Mouse (Mus musculus) lung, adult 2 months (tissue): ENCODE data around the gene Hist2h2be. TPM values are rescaled to one million over a fixed set of nuclear protein-coding genes. Genes with fewer than 3 reads are reported as not detected.
"Not testable (repeated sequence)": the region's sequence is repeated elsewhere in the genome, so short reads cannot be mapped to it uniquely, and the experiment has no call there.

Experiments
- DNase-seq: peaks from one replicate; pipeline ENCODE4 v3.0.0; 2022
- H3K4me1 ChIP-seq: fragments of 200-500 bp; 2 replicates; pipeline ENCODE4 v1.6.1; 2011; ENCODE audit warnings: low read length; ENCODE audit not compliant: control insufficient read depth, insufficient read depth
- H3K4me3 ChIP-seq: fragments of 200-500 bp; replicated peaks from 2 replicates; pipeline ENCODE3; 2011; ENCODE audit warnings: low read depth, mild to moderate bottlenecking, control low read depth, low read length; ENCODE audit errors: extremely low read depth
- CTCF ChIP-seq: fragments of 200-500 bp; IDR thresholded peaks from 2 replicates; pipeline ENCODE4 v1.5.1; 2011; ENCODE audit warnings: mild to moderate bottlenecking, low read length, control low read depth; ENCODE audit not compliant: insufficient read depth
- POLR2A ChIP-seq: fragments of 200-500 bp; IDR thresholded peaks from 2 replicates; pipeline ENCODE4 v1.6.1; 2011; ENCODE audit warnings: low read depth, mild to moderate bottlenecking, control low read depth, low read length, borderline replicate concordance; ENCODE audit errors: extremely low read depth
- WGBS: fragments of 180-500 bp; shearing (Covaris S2); methylation state at CpG from one replicate; pipeline ENCODE4 v1.1.7; 2018; 5-methylcytosine and 5-hydroxymethylcytosine counted together
- polyA plus RNA-seq: library from polyadenylated mRNA; depleted of rRNA; stranded (reverse); fragments of >200 nt; gene quantifications from 2 replicates; pipeline ENCODE4 v1.2.3, GENCODE M21; 2012

The Hist2h2be gene
- polyA plus RNA-seq, 1 experiment: 6.2 TPM

DNA sequence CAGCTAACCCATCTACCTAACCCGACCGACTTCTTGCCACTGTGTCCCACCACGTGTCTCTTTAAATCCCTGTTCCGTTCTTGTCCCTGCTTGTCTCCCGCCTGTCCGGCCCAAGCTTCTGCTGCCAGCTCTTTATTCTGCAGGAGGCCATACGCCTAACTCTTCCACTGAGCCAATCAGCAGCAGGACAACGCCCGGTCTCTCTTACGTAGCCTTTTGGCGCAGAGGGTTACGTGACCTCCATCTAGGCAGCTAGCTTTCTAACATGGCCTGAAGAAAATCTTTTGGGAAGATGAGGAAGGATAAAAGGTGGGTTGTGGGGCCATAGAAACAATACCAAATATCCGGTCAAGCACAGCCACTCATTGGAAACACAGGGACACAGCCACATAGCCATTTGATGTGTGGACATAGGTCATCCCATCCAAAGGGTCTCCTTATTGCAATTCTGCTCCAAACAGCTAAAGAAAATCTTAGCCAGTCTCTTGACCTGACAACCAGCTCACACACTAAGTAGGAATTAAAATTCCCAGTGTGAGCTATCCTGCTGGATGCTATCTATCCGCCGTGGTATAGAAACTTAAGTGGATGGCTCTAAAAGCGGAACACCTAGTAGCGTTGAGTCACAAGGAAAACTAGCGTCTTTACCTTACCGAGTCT, 41.4 kb downstream of the Hist2h2be start:
- WGBS: under 1% methylated on average over 19 of the region's 19 CpGs
- DNase-seq: peak; percentile 75
- Histone ChIP-seq H3K4me3 (peak overlapping the region; percentile 99), H3K4me1 (peaks cover 12% of the 10 kb centered on the region)
- TF ChIP-seq CTCF (no peak), POLR2A (peak; percentile 86; the same call in 1 of the 2 replicates)

DNA sequence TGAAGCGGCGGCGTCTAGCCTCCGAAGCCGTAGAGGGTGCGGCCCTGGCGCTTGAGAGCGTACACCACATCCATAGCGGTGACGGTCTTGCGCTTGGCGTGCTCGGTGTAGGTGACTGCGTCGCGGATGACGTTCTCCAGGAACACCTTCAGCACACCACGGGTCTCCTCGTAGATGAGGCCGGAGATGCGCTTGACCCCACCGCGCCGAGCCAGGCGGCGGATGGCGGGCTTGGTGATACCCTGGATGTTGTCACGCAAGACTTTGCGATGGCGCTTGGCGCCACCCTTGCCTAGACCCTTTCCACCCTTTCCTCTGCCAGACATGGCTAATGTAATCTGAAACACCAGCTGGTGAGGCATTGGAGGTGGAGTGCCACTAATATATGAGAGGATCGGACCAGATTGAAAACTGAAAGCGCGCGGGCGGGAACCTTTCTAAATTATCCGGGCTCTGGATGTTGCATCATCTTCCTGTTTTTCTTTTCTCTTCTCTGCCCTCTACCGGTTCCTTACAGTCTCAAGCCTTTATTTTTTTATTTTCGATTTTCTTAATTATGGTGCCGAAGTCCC, 42.1 kb downstream of the Hist2h2be start, which contains the start of gene Hist2h4:
TSS of gene Hist2h4 (minus strand) at position 333 of the 572 bp plus-strand sequence.
- TF ChIP-seq POLR2A: peak; percentile 100
- 0 out of 2 replicates have a peak, but pooled peaks have one; percentile 5 for TF ChIP-seq CTCF
- Histone ChIP-seq H3K4me3 (peak within 1 kb of the TSS; percentile 99), H3K4me1 (peaks cover 15% of the 10 kb centered on the region)
- WGBS: under 1% methylated on average over 40 of the region's 40 CpGs
- peak; percentile 95 for DNase-seq

DNA sequence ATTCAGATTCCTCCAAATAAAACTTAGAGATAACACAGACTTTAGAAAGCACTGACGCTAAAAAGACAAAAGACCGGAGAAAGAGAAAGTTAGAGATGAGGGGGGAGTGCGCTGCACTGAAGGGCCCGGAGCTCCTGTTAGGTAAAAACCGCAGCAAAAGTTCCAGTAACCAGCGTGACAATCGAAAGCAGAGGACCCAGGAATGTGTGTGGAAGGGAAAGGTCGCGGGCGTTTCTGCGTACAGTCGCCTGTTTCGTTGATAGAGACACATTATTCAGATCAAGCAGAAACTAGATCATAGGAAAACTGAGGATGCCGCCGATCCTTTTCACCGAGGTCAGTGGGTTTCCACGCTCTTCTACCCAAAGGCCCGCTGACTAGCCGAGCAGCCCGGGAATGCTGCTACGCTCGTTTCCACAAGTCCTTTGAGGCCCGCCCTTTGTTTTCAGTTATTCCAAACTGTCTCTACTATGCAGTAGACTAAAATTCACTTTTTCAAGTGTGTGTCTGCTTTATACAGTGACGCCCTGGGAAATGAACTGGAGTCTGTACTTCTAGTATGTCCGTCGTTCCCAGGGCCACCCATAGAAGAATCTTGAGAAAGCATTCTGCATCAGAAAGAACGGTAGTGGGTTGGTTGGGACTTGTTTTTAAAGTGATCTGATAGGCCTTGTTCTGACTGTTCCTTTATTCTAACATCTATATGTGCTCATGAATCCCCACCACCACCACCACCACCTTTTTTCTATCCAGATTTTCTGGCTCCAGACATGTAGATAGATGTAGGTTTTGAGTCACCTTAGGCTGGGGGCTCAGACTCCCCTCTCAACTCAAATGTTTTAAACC, 42.9 kb downstream of the Hist2h2be start:
- 1% methylated on average over 27 of the region's 27 CpGs for WGBS
- DNase-seq: peak; percentile 65
- Histone ChIP-seq H3K4me1 (peaks cover 17% of the 10 kb centered on the region), H3K4me3 (peak overlapping the region; percentile 46)
- TF ChIP-seq CTCF: no peak
- TF ChIP-seq POLR2A: peak; percentile 49; the same call in 1 of the 2 replicates

DNA sequence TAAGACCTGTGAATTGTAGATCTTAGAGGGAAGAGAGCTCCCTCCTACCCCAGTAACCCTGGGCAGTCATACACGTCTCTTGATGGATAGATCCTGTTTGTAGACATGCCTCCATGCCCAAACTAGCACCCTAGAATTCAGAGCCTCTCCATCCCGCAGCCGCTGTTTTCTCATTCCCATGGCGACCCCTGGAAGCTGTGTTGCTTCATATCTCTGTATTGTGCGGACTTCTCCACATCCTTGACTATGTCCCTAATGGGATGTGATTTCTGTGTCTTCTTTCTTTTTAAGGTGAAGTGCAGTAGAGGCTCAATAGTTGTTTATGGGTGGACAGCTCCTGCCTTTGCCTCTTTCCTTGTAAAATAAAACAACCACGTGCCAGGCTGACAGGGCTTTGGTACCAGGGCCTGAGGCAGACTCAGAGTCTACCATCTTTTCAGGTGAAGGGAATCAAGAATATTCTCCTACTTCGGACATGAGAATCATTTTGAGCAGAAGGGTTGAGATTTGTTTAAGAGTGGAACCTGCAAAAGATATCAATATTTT, 43.6 kb downstream of the Hist2h2be start:
- Histone ChIP-seq H3K4me3 (no peak overlapping the region), H3K4me1 (peaks cover 17% of the 10 kb centered on the region)
- no peak for DNase-seq
- WGBS: 62% methylated on average over 7 of the region's 7 CpGs
- TF ChIP-seq POLR2A (no peak), CTCF (no peak)

DNA sequence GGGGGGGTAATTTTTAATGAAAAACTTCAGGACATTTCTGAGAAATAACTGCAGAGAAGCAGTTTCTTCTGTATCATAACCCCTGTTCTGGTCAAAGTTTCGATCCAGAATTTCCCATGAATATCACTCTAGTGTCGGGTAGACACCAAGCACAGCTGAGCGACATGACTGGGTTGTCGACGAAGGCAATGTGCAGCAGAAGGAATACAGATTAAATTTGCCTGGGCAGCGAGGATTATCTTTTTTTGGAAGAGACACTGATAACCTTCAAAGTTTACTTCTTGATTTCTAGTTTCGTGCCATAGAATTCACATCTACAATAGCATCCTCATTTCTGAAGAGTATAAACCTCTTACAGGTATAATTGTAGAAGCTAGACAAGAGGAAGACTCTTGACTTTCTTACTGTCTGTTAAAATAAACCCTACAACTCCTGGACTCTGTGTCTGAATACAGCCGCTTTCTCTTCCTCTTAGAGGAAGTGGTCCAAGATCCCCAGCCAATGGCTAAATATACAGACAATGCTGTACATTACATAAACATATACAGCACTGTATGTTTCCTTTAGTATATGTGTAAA, 45.3 kb downstream of the Hist2h2be start:
- no peak for TF ChIP-seq POLR2A
- TF ChIP-seq CTCF: no peak
- 84% methylated on average over 8 of the region's 8 CpGs for WGBS
- no peak for DNase-seq
- H3K4me3 ChIP-seq: no peak overlapping the region
- H3K4me1 ChIP-seq: peaks cover 15% of the 10 kb centered on the region

- 65% methylated on average over 4 of the region's 4 CpGs for WGBS
- TF ChIP-seq POLR2A (no peak), CTCF (no peak)
- DNase-seq: no peak
- H3K4me3 ChIP-seq: no peak overlapping the region
- H3K4me1 ChIP-seq: peaks cover 9% of the 10 kb centered on the region
Observed at GRCm38 (mm10) chr3:96267541-96267940, 46.6 kb downstream of the Hist2h2be start.

DNA sequence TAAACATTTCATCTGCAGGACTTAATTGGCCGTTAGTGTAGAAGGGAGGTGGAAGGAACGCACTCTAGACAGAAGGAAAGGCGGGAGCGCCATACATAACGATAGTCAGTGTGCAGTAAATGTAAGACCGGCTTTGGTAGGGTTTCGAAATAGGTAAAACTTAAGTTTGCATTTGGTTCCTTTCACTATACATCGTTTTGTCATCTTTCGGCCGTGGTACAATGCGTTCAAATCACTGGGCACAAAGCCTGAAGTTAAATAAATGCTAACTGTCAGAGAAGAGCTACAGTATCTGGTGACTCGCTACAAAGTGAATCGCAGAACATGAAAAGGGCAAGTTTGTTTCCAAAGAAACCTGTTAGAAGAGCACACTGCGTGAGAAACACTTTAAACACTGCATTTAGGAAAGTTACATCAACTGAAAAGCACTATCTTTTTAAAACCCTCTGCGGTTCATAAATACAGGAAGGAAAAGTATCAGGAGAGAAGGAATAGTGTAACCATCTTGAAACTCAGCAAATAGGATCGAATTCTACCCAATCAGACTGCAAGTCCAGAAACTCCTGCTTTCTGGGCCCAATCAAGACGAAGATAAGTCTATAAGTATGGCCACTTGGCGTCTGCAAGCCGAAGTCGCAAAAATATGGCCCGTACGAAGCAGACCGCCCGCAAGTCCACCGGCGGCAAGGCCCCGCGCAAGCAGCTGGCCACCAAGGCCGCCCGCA, 47.3 kb downstream of the Hist2h2be start, which contains the start of gene Hist2h3b:
TSS of gene Hist2h3b (plus strand) at position 604 of the 725 bp plus-strand sequence.
- WGBS: 11% methylated on average over 30 of the region's 30 CpGs
- Histone ChIP-seq H3K4me1 (peaks cover 9% of the 10 kb centered on the region), H3K4me3 (peak within 1 kb of the TSS; percentile 73)
- peak; percentile 77 for DNase-seq
- TF ChIP-seq POLR2A (peak; percentile 96), CTCF (no peak)

DNA sequence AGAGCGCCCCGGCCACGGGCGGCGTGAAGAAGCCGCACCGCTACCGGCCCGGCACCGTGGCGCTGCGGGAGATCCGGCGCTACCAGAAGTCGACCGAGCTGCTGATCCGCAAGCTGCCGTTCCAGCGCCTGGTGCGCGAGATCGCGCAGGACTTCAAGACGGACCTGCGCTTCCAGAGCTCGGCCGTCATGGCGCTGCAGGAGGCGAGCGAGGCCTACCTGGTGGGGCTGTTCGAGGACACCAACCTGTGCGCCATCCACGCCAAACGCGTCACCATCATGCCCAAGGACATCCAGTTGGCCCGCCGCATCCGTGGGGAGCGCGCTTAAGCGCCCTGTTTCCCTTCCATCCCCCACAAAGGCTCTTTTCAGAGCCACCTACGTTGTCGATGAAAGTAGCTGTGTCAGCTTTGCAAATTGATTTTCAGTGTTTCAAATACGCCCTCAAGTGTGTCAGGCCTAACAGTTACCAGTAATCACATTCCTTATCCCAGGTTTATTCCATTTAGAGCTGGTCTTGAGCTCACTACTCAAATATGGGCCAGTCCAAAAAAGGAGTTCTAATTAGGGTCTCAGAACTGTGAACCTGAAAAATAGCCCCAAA, 48.0 kb downstream of the Hist2h2be start:
- WGBS: under 1% methylated on average over 17 of the region's 44 CpGs
- H3K4me3 ChIP-seq: peak overlapping the region; percentile 73
- 0 out of 2 replicates have a peak, but pooled peaks have one; percentile 3 for TF ChIP-seq POLR2A
- DNase-seq, H3K4me1 ChIP-seq: not testable (repeated sequence)
